Mouse (Mus musculus): Measurements from ENCODE around the gene Edc3.

DNA sequence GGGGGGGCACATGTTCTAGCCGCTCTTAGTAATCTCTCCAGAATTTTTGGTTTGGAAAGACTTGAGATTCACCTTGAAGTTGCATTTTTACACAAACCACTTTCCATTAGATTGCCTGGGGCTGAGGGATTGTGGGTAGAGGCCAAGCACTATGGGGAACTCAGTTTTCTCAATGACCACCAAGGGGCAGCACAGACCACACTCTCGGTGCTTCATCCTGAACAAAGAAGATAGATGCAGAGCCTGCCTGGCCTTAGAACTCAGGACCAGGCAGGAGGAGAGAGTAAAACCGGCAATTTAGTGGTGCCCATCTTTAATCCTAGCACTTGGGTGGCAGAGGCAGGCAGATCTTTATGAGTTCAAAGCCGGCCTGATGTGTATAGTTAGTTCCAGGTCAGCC is 48.6 kb upstream of the Edc3 start:
- TF ChIP-seq CTCF (IDR thresholded peaks at IDR 0.05; ENCODE audit: control insufficient read depth, insufficient read depth, insufficient replicate concordance, low read depth, low read length) (peak; percentile 57; the same call in 1 of the 2 replicates), POLR2A (IDR thresholded peaks at IDR 0.05; ENCODE audit: control insufficient read depth, low read depth, low read length) (no peak)

Data from testis, adult 2 months (tissue).